Mouse (Mus musculus): Measurements from ENCODE around the gene Gltpd2. TPM values are rescaled to one million over a fixed set of nuclear protein-coding genes. Genes with fewer than 3 reads are reported as not detected.

Gltpd2 gene
- total and polyA plus RNA-seq, 3 experiments: 0.06 TPM; not detected in 2

DNA sequence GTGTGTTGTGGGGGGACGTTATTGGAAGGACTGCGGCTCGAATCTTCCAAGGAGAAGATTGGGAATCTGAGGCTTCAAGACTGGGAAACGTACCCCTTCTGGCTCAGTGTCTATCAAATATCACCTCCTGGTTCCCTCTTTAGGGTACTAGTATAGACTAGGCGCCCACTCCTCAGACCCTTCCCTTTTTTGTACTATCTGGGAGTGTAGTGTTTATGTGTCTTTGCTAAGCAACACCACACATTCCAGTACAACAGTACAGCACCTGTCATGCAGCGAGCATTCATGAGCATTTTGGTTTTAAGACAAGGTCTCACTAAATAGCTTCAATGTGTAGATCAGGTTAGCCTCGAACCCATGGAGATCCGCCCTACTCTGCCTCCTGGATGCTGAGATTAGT, 32.5 kb downstream of the Gltpd2 start:
- Histone ChIP-seq H3K9me3 (replicated peaks; ENCODE audit: insufficient read depth, low read length) (no peaks in the 10 kb centered on the region), H3K27me3 (ENCODE audit: control insufficient read depth in 1 of 2, insufficient read depth in 2 of 2, low read length in 2 of 2) (peaks cover 2 to 5% of the 10 kb centered on the region in 2 experiments; a peak in 3 of 4 replicates), H3K79me2 (ENCODE audit: control insufficient read depth, insufficient read depth, low read length, poor library complexity) (no peaks in the 10 kb centered on the region), H3K36me3 (ENCODE audit: control insufficient read depth in 1 of 2, insufficient read depth in 2 of 2, low read length in 2 of 2) (peaks cover 0 to 2% of the 10 kb centered on the region in 2 experiments; a peak in 1 of 4 replicates), H3K4me1 (ENCODE audit: control insufficient read depth in 1 of 2, insufficient read depth in 2 of 2, low read length in 2 of 2) (peaks cover 0 to 15% of the 10 kb centered on the region in 2 experiments; a peak in 2 of 4 replicates), H3K9ac (ENCODE audit: control insufficient read depth, low read depth, low read length, poor library complexity, severe bottlenecking) (no peak overlapping the region), H3K27ac (ENCODE audit: control insufficient read depth, low read depth, low read length) (no peak overlapping the region), H3K4me3 (ENCODE audit: control insufficient read depth in 1 of 2, insufficient read depth in 1 of 2, low read depth in 2 of 2, low read length in 2 of 2) (no peak overlapping the region)
- TF ChIP-seq UBTF (IDR thresholded peaks at IDR 0.05; ENCODE audit: borderline replicate concordance, insufficient read depth, low read depth, low read length): no peak
- no peak for TF ChIP-seq RAD21 (IDR thresholded peaks at IDR 0.05; ENCODE audit: low read depth, low read length)
- no peak for TF ChIP-seq USF2 (IDR thresholded peaks at IDR 0.05; ENCODE audit: borderline replicate concordance in 1 of 2, insufficient read depth in 1 of 2, low read depth in 1 of 2, low read length in 2 of 2)
- TF ChIP-seq HCFC1 (IDR thresholded peaks at IDR 0.05; ENCODE audit: low read depth, low read length): no peak
- no peak for TF ChIP-seq KAT2A (conservative IDR thresholded peaks at IDR 0.05; ENCODE audit: low read depth, low read length)
- peak; percentile 34 for TF ChIP-seq TAL1 (IDR thresholded peaks at IDR 0.05; ENCODE audit: low read length)
- TF ChIP-seq JUND (IDR thresholded peaks at IDR 0.05; ENCODE audit: low read depth, low read length): no peak
- 0 out of 4 replicates have a peak, but pooled peaks of 1 of the 2 experiments have one; percentile 14 for TF ChIP-seq EP300 (IDR thresholded peaks at IDR 0.05; ENCODE audit: low read depth in 1 of 2, low read length in 2 of 2)
- TF ChIP-seq SIN3A (IDR thresholded peaks at IDR 0.05; ENCODE audit: low read length): no peak
- TF ChIP-seq POLR2AphosphoS2 (IDR thresholded peaks at IDR 0.05; ENCODE audit: low read length): no peak
- DNase-seq (ENCODE audit: low read depth, low spot score): peak; percentile 77

DNA sequence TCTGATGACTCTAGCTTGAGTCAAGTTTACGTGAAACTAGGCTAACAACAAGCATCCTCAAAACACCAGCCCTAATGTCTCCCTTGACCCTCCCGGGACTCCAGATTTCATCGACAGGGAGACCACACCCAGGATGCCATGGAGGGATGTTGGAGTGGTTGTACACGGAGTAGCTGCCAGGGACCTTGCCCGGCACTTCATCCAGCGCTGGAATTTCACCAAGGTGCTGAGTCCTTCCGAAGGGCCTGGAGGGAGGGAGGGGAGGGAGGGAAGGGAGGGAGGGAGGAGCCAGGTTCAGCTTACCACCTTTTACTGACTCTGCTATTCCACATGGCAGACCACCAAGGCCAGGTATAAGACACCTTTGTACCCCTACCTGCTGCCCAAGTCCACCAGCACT, 34.9 kb downstream of the Gltpd2 start:
- DNase-seq (ENCODE audit: low read depth, low spot score): no peak
- Histone ChIP-seq H3K27ac (ENCODE audit: control insufficient read depth, low read depth, low read length) (no peak overlapping the region), H3K4me1 (ENCODE audit: control insufficient read depth in 1 of 2, insufficient read depth in 2 of 2, low read length in 2 of 2) (peaks cover 0 to 15% of the 10 kb centered on the region in 2 experiments; a peak in 2 of 4 replicates), H3K9ac (ENCODE audit: control insufficient read depth, low read depth, low read length, poor library complexity, severe bottlenecking) (no peak overlapping the region), H3K36me3 (ENCODE audit: control insufficient read depth in 1 of 2, insufficient read depth in 2 of 2, low read length in 2 of 2) (peaks cover 0 to 2% of the 10 kb centered on the region in 2 experiments; a peak in 1 of 4 replicates), H3K4me3 (ENCODE audit: control insufficient read depth in 1 of 2, insufficient read depth in 1 of 2, low read depth in 2 of 2, low read length in 2 of 2) (no peak overlapping the region), H3K9me3 (replicated peaks; ENCODE audit: insufficient read depth, low read length) (no peaks in the 10 kb centered on the region), H3K79me2 (ENCODE audit: control insufficient read depth, insufficient read depth, low read length, poor library complexity) (no peaks in the 10 kb centered on the region), H3K27me3 (ENCODE audit: control insufficient read depth in 1 of 2, insufficient read depth in 2 of 2, low read length in 2 of 2) (0 out of 4 replicates have a peak, but pooled peaks cover 0 to 1% of the 10 kb centered on the region in 2 experiments)
- no peak for TF ChIP-seq ZNF384 (IDR thresholded peaks at IDR 0.05; ENCODE audit: low read depth, low read length)
- TF ChIP-seq ETS1 (IDR thresholded peaks at IDR 0.05; ENCODE audit: low read depth, low read length): no peak
- TF ChIP-seq MEF2A (IDR thresholded peaks at IDR 0.05; ENCODE audit: extremely low read depth, insufficient replicate concordance, low read depth, low read length, poor library complexity, severe bottlenecking): no peak
- no peak for TF ChIP-seq MYC (IDR thresholded peaks at IDR 0.05; ENCODE audit: low read depth, low read length)
- no peak for TF ChIP-seq USF2 (IDR thresholded peaks at IDR 0.05; ENCODE audit: borderline replicate concordance in 1 of 2, insufficient read depth in 1 of 2, low read depth in 1 of 2, low read length in 2 of 2)
- TF ChIP-seq BHLHE40 (IDR thresholded peaks at IDR 0.05; ENCODE audit: borderline replicate concordance, low read depth, low read length): no peak
- no peak for TF ChIP-seq CHD1 (IDR thresholded peaks at IDR 0.05; ENCODE audit: low read depth, low read length)
- no peak for TF ChIP-seq NELFE (IDR thresholded peaks at IDR 0.05; ENCODE audit: low read depth, low read length)
- TF ChIP-seq NRF1 (IDR thresholded peaks at IDR 0.05; ENCODE audit: insufficient read depth, low read depth, low read length, poor library complexity, severe bottlenecking): no peak
- TF ChIP-seq GABPA (IDR thresholded peaks at IDR 0.05; ENCODE audit: low read depth, low read length): no peak
- no peak for TF ChIP-seq MXI1 (IDR thresholded peaks at IDR 0.05; ENCODE audit: low read depth, low read length)
- TF ChIP-seq POLR2AphosphoS5 (IDR thresholded peaks at IDR 0.05; ENCODE audit: borderline replicate concordance, low read depth, low read length): no peak
- no peak for TF ChIP-seq KAT2A (conservative IDR thresholded peaks at IDR 0.05; ENCODE audit: low read depth, low read length)
- TF ChIP-seq SMC3 (IDR thresholded peaks at IDR 0.05; ENCODE audit: low read depth, low read length): no peak
- TF ChIP-seq TBP (IDR thresholded peaks at IDR 0.05; ENCODE audit: low read depth, low read length): no peak
- no peak for TF ChIP-seq USF1 (IDR thresholded peaks at IDR 0.05; ENCODE audit: low read depth, low read length)
- no peak for TF ChIP-seq RAD21 (IDR thresholded peaks at IDR 0.05; ENCODE audit: low read depth, low read length)
- TF ChIP-seq MAFK (IDR thresholded peaks at IDR 0.05; ENCODE audit: borderline replicate concordance, low read depth, low read length): no peak
- TF ChIP-seq MAX (IDR thresholded peaks at IDR 0.05; ENCODE audit: low read length): no peak
- TF ChIP-seq SIN3A (IDR thresholded peaks at IDR 0.05; ENCODE audit: low read length): no peak

Data from MEL (cell line).